Mouse (Mus musculus) lung, postnatal 10 days (tissue): ENCODE results near the gene Pak4.
"Not testable (repeated sequence)": the region's sequence is repeated elsewhere in the genome, so short reads cannot be mapped to it uniquely, and the experiment has no call there.

Experiments used
- DNase-seq: peaks from one replicate; pipeline ENCODE4 v3.0.0; 2021

Pak4 gene

GRCm38 (mm10) chr7:28597642-28598446 lies at the start of gene Pak4, which contains the start of gene Samd4b:
Gene Pak4 (minus strand): TSS chr7:28598185.
Gene Samd4b (minus strand): TSS chr7:28598144.
- peak; percentile 100 for DNase-seq

- DNase-seq = no peak
Measured at GRCm38 (mm10) chr7:28647016-28647415, 49.0 kb upstream of the Pak4 start.

- DNase-seq = no peak
Measured at GRCm38 (mm10) chr7:28645947-28646475, 48.0 kb upstream of the Pak4 start.

- no peak for DNase-seq
Measured at GRCm38 (mm10) chr7:28645366-28645765, 47.4 kb upstream of the Pak4 start.

DNA sequence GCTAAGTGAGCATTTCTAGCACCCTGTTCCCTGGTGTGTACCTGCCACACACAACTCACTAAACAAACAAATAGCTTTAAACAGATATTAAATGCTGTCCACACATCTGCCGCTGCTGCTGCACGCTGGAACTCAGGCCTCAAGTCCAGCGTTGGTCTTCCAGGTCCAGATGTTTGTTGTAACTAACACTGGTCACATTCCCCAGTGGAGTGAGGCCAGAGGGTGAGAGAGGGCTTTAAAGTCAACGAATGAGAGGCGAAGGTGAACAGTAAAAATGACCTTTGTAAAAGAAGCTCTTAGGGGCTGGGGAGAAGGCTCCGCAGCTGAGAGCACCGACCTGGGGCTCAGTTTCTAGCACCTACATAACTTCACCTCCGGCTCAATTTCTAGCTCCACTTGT lies 43.6 kb upstream of the Pak4 start:
- peak; percentile 61 for DNase-seq

- DNase-seq = no peak
Measured at GRCm38 (mm10) chr7:28637511-28637910, 39.5 kb upstream of the Pak4 start.

DNA sequence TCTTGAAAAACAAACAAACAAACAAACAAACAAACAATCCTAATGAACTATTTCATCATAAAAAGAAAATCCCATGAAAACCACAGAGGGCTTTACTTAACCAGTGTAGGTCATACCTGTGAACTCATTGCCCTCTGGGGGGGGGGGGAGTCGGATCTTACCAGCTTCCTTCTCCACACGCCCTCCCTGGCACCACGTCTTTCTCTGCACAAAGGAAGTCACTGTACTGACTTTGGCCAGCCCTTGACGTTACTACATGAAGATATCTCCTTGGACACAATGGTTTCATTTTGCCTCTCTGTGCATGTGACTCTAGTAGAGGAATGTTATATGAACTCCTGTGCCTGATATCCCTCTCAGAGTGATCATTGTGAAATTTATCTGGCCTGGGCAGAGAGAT lies 36.1 kb upstream of the Pak4 start:
- DNase-seq = no peak

DNA sequence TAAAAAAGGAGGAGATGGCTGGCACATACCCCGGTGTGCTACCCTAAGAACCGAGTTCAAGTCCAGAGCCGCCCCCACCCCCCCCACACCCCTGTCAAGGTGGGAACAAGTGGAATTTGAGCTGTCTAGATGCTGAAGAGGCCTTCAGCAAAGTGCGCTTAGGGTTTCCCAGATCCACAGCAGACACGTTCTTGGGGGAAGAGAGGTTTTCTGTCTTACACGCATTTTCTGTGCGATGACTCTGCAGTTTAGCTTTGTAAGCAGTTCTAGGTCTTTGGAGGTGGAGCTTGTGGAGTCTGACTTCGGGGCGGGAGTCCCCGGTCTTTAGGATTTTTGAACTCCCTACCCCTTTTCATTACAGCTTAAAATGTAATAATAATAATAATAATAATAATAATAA lies 33.1 kb upstream of the Pak4 start, which contains the start of gene Acp7:
TSS of gene Acp7 (minus strand) at position 260 of the 400 bp plus-strand sequence.
- no peak for DNase-seq

GRCm38 (mm10) chr7:28624791-28625190 lies 26.8 kb upstream of the Pak4 start:
- no peak for DNase-seq

DNA sequence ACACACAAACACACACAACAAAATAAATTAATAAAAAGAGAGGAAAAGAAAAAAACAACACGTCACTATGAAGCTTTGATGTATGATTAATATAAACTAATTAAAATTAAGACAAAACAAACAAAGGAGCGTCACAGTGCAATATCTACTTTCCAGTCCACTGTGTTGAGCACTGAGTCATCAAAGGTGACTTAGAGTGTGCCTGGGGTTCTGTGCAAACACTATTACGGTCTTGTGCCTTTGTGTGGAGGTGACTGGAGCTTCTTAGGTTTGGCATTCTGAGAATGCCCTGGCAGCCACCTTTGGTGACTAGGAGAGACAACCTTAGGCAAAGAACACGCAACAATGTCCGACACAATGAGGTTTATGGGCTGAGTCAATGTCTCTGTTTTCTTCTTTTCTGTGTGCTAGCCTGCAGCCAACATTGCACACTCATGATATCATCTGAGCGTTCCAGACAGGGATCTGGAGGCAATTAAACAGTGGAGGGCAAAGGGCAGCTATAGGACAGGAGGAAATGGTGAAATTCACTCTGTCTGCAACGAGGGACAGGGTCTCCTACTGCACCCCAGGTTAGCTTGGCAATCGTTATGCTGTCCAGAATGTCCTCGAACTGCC lies 21.2 kb upstream of the Pak4 start:
- no peak for DNase-seq

GRCm38 (mm10) chr7:28605951-28606350 lies 8.0 kb upstream of the Pak4 start:
- no peak for DNase-seq

DNA sequence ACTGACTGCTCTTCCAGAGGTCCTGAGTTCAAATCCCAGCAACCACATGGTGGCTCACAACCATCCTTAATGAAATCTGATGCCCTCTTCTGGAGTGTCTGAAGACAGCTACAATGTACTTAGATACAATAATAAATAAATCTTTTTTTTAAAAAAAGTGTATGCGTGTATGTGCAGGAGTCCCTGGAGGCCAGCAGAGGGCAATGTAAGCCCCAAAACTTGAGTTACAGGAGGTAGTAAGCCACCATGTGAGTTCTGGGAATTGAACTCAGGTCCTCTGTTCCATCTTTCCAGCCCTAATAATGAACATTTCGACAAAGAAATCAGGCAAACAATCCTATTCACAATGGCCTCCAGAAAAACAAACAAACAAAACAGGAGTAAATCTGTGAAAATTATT lies 5.8 kb upstream of the Pak4 start:
- not testable (repeated sequence) for DNase-seq

DNA sequence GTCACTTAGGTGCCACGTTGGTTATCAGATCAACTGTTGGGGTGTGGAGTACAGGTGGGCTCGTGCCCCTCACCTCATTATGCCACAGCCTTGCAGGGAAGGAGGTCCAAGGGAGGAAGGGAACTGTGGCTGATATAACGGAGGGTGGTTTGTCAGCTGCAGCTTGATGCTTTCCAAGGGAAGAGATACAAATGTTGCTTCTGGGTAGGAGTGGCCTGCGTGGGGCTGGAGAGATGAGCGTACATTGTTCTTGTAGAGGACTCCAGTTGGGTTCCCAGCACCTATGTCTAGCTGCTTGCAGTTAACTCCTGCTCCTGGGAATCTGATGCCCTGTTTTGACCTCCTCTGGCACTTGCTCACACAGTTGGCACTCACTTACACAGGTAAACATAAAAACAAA lies 5.2 kb upstream of the Pak4 start:
- no peak for DNase-seq

GRCm38 (mm10) chr7:28601668-28602067 lies 3.7 kb upstream of the Pak4 start:
- DNase-seq = peak; percentile 83

DNA sequence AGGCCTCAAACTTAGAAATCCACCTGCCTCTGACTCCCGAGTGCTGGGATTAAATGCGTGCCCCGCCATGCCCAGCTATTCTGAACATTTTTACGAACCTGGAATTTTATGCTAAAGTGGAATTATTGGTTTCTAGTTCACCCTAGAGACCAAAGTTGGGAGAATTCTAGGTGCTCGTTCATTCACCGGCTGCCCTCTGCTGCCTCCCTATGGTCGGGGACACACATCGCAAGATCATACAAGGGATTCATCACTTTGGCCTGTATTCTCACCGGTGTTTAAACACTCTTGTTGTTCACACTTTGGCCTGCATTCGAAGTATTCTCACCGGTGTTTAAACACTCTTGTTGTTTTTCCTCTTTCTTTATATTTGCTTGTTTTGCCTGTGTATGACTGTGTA lies 3.0 kb upstream of the Pak4 start:
- peak; percentile 85 for DNase-seq

DNA sequence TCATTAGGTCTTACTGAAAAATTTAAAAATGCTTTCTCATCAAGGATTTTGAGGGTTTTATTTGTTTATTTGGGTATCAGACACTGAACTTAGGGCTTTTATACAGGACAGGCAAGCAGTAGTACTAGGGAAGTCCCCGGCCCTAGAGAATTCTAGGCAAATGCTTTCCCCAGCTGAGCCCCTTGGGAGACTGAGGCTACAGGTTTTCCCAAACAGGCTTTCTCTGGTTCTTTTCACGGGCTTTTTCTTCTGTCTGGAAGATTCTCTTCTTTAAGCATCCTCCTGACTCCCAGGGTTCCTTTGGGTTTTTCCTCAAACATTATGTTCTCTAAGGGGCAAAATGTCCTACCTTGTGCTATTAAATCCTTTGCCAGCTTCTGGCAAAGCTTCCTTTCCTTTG lies 966 bp upstream of the Pak4 start:
- DNase-seq = no peak

DNA sequence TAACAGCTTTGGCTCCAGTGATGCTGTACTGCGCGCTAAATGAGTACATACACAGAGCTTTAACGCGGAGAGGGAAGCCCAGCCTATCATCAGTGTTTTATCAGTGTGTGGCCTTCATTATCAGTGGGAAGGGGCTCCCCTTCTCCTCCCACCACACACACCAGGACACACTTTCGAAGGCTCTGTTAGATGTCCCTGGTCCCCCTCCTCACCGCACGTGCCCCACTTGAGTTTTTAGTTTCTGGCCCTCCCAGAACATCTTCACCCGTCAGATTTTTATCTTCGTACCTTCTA lies 761 bp downstream of the Pak4 start:
- DNase-seq = no peak

- peak; percentile 84 for DNase-seq
Measured at GRCm38 (mm10) chr7:28596436-28597276, 1.3 kb downstream of the Pak4 start.

DNA sequence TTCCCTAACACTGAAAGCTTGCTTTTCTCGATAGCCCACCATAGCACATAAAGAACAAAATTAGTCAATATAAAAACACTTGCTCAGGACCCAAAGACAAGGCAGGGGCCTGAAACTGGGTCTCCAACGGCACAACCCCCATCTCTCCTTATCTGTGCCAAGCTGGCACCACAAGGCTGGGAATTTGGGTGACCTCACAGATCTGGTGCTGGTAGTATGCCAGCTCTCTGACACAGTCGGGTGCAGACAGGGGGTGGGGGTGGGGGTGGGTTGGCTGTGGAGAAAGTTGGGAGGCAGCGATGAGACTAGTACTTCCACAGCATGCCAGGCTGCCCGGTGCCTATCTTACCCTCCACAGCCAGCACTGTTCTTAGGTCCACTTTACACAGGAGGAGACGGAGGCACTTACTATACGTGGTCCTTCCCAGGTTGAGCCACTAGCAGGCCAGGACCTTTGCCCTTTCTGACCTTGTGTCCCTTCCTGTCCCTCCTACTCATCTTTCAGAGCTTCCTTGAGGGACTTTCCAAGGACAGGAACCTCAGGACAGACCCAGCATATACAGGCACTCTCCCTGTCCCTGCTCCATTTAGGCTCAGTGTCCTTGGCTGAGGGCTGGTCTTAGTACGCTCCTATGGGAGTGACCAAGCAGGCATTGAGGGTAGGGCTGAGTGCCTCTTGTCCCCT lies 2.1 kb downstream of the Pak4 start:
- DNase-seq = peak; percentile 23

DNA sequence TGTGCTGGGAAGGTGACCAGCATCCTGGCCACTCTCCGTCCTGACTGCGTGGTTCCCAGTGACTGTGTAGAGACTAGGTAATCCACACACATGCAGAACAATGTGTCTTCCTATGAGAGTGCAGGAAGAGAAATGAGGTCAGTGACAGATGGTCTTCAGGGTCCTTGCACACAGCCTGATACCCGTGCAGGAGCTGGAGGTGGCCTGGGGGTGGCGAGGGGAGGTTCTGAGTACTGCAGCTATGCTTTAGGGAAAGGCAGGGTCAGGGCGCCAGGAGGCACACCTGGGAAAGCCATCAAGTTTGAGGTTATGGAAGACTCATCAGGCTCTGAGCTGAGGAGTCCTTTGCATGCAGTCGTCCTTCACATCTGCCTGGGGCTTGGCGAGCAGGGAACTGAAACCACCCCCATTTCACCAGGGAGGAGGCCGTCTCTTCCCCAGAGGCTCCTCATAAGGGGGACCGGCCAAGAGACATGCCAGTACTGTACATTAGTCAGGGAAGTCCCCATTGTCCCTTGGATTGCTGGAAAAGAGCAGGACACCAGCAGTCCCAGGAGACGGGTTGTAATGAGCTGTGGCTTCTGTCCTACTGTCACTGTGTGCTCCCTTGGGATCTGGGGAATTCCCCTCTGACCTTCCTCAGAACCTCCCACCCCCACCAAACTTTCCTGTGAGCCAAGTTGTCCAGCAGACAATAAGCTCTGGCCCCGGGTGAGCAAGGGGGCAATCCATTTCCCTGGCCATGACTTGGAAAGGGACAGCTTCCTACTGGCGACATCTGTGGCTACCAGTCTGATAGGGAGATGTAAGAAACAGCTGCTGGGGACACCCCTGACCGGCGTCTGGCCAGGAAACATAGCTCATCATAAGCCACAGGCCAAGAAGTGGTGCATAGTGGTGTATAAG lies 4.5 kb downstream of the Pak4 start:
- peak; percentile 74 for DNase-seq

- no peak for DNase-seq
Measured at GRCm38 (mm10) chr7:28591862-28592261, 6.1 kb downstream of the Pak4 start.

- DNase-seq = peak; percentile 61
Measured at GRCm38 (mm10) chr7:28587644-28588043, 10.3 kb downstream of the Pak4 start.
